Mouse (Mus musculus) liver, embryonic 14.5 days (tissue): Measurements from ENCODE around the gene Fam83b.

Experiments used
- CTCF ChIP-seq: IDR thresholded peaks from 2 replicates; pipeline ENCODE4 v1.5.1; 2016; ENCODE audit warnings: antibody characterized with exemption, low read depth, control low read depth
- EP300 ChIP-seq: IDR thresholded peaks from 2 replicates; pipeline ENCODE4 v1.6.1; 2016; ENCODE audit warnings: antibody characterized with exemption, low read depth

- TF ChIP-seq CTCF, result no peak
- no peak for TF ChIP-seq EP300
Observed at GRCm38 (mm10) chr9:76603744-76604143, 36.8 kb upstream of the Fam83b start.
